Mouse (Mus musculus) MEL (cell line): ENCODE results near the gene Pkd2l1.

ENCODE experiments used
- CTCF ChIP-seq, 3 experiments: IDR thresholded peaks in 2 of 3; conservative IDR thresholded peaks in 1 of 3; 2 replicates each; pipeline ENCODE4 v1.5.1; 2011 to 2012; ENCODE audit warnings: low read length in 3 of 3, low read depth in 2 of 3, mild to moderate bottlenecking in 2 of 3, improper control_type of control experiment in 1 of 3, inconsistent platforms in 1 of 3, mixed read lengths in 1 of 3, moderate library complexity in 1 of 3; ENCODE audit not compliant: control insufficient read depth in 1 of 3, insufficient read depth in 1 of 3, poor library complexity in 1 of 3, severe bottlenecking in 1 of 3
- KAT2A ChIP-seq: conservative IDR thresholded peaks from 2 replicates; pipeline ENCODE4 v1.6.1; 2012; ENCODE audit warnings: low read depth, low read length, improper control_type of control experiment, inconsistent platforms
- NRF1 ChIP-seq: IDR thresholded peaks from 2 replicates; pipeline ENCODE4 v1.6.1; 2014; ENCODE audit warnings: low read depth, mild to moderate bottlenecking, inconsistent platforms, low read length, improper control_type of control experiment, moderate library complexity; ENCODE audit not compliant: poor library complexity, insufficient read depth, severe bottlenecking
- POLR2A ChIP-seq, 2 experiments: IDR thresholded peaks; 2 replicates each; pipeline ENCODE4 v1.6.1; 2011 to 2012; ENCODE audit warnings: low read length in 2 of 2, mild to moderate bottlenecking in 2 of 2, control low read depth in 1 of 2, improper control_type of control experiment in 1 of 2, low read depth in 1 of 2, moderate library complexity in 1 of 2; ENCODE audit not compliant: control insufficient read depth in 1 of 2, insufficient read depth in 1 of 2, poor library complexity in 1 of 2
- POLR2AphosphoS5 ChIP-seq: IDR thresholded peaks from 2 replicates; pipeline ENCODE4 v1.6.1; 2012; ENCODE audit warnings: low read depth, borderline replicate concordance, mild to moderate bottlenecking, inconsistent platforms, low read length, moderate library complexity, mixed read lengths
- ZC3H11A ChIP-seq: IDR thresholded peaks from 2 replicates; pipeline ENCODE4 v1.6.1; 2012; ENCODE audit warnings: low read depth, mild to moderate bottlenecking, inconsistent platforms, low read length, improper control_type of control experiment
- ZNF384 ChIP-seq: IDR thresholded peaks from 2 replicates; pipeline ENCODE4 v1.6.1; 2012; ENCODE audit warnings: low read depth, mild to moderate bottlenecking, inconsistent platforms, low read length, improper control_type of control experiment

- TF ChIP-seq CTCF (IDR thresholded peaks at IDR 0.05 in 2 of 3, conservative IDR thresholded peaks at IDR 0.05 in 1 of 3; ENCODE audit: control insufficient read depth in 1 of 3, insufficient read depth in 1 of 3, low read depth in 2 of 3, low read length in 3 of 3, poor library complexity in 1 of 3, severe bottlenecking in 1 of 3): no peak
- peak; percentile 85 for TF ChIP-seq NRF1
- TF ChIP-seq KAT2A: no peak; the same call in 1 of the 2 replicates
- TF ChIP-seq ZNF384: no peak
- TF ChIP-seq POLR2A (IDR thresholded peaks at IDR 0.05; ENCODE audit: control insufficient read depth in 1 of 2, insufficient read depth in 1 of 2, low read depth in 1 of 2, low read length in 2 of 2, poor library complexity in 1 of 2): peak; percentile 91 to 93
- no peak for TF ChIP-seq POLR2AphosphoS5
- no peak for TF ChIP-seq ZC3H11A
Measured at GRCm38 (mm10) chr19:44145702-44146567, 46.3 kb downstream of the Pkd2l1 start, which contains the start of gene Bloc1s2.
